Mouse (Mus musculus): ENCODE data around the gene Hoxa13. TPM values are rescaled to one million over a fixed set of nuclear protein-coding genes. Genes with fewer than 3 reads are reported as not detected.
A peak's percentile ranks its signal among the peaks of the same experiment; 100 is the strongest.

The Hoxa13 gene
- polyA plus RNA-seq, 1 experiment from 2014 or later = not detected

GRCm38 (mm10) chr6:52266666-52266985, 5.9 kb upstream of the Hoxa13 start:
- WGBS = 2% methylated on average over 9 of the region's 9 CpGs
- no peak overlapping the region for H3K4me3 ChIP-seq (ENCODE audit: low read depth, low read length)
- no peak for DNase-seq (ENCODE audit: low spot score)
- no peaks in the 10 kb centered on the region for H3K4me1 ChIP-seq (replicated peaks; ENCODE audit: control insufficient read depth, insufficient read depth, low read length)
- H3K36me3 ChIP-seq (ENCODE audit: control insufficient read depth, insufficient read depth, low read length) = no peaks in the 10 kb centered on the region
- no peak for ATAC-seq (ENCODE audit: low FRiP score)
- no peak overlapping the region for H3K9ac ChIP-seq (ENCODE audit: low read depth, low read length)
- peaks cover 97% of the 10 kb centered on the region for H3K27me3 ChIP-seq (ENCODE audit: control insufficient read depth, insufficient read depth, low read length)
- H3K4me2 ChIP-seq (replicated peaks; ENCODE audit: low read depth, low read length) = no peak overlapping the region
- H3K27ac ChIP-seq (ENCODE audit: low read depth, low read length) = no peak overlapping the region
- no peaks in the 10 kb centered on the region for H3K9me3 ChIP-seq (ENCODE audit: control insufficient read depth, low read length)

- WGBS = under 1% methylated on average over 19 of the region's 19 CpGs
- Histone ChIP-seq H3K4me3 (ENCODE audit: low read depth, low read length) (no peak overlapping the region), H3K4me2 (replicated peaks; ENCODE audit: low read depth, low read length) (no peak overlapping the region), H3K27ac (ENCODE audit: low read depth, low read length) (no peak overlapping the region), H3K9me3 (ENCODE audit: control insufficient read depth, low read length) (no peaks in the 10 kb centered on the region), H3K27me3 (ENCODE audit: control insufficient read depth, insufficient read depth, low read length) (peaks cover 96% of the 10 kb centered on the region), H3K4me1 (replicated peaks; ENCODE audit: control insufficient read depth, insufficient read depth, low read length) (no peaks in the 10 kb centered on the region; the same call in 1 of the 2 replicates), H3K9ac (ENCODE audit: low read depth, low read length) (no peak overlapping the region), H3K36me3 (ENCODE audit: control insufficient read depth, insufficient read depth, low read length) (no peaks in the 10 kb centered on the region)
- no peak for ATAC-seq (ENCODE audit: low FRiP score)
- DNase-seq (ENCODE audit: low spot score) = peak; percentile 67
Observed at GRCm38 (mm10) chr6:52265913-52266665, 5.4 kb upstream of the Hoxa13 start.

- Histone ChIP-seq H3K27ac (ENCODE audit: low read depth, low read length) (no peak overlapping the region), H3K27me3 (ENCODE audit: control insufficient read depth, insufficient read depth, low read length) (peaks cover 96% of the 10 kb centered on the region), H3K4me2 (replicated peaks; ENCODE audit: low read depth, low read length) (no peak overlapping the region), H3K4me3 (ENCODE audit: low read depth, low read length) (no peak overlapping the region), H3K36me3 (ENCODE audit: control insufficient read depth, insufficient read depth, low read length) (no peaks in the 10 kb centered on the region), H3K9me3 (ENCODE audit: control insufficient read depth, low read length) (no peaks in the 10 kb centered on the region), H3K4me1 (replicated peaks; ENCODE audit: control insufficient read depth, insufficient read depth, low read length) (peaks cover 6% of the 10 kb centered on the region; the same call in 1 of the 2 replicates), H3K9ac (ENCODE audit: low read depth, low read length) (no peak overlapping the region)
- peak; percentile 66 for DNase-seq (ENCODE audit: low spot score)
- WGBS = under 1% methylated on average over 18 of the region's 18 CpGs
- ATAC-seq (ENCODE audit: low FRiP score) = no peak
Observed at GRCm38 (mm10) chr6:52265306-52265912, 4.7 kb upstream of the Hoxa13 start.

GRCm38 (mm10) chr6:52264106-52264790, 3.6 kb upstream of the Hoxa13 start:
- no peak overlapping the region for H3K27ac ChIP-seq (ENCODE audit: low read depth, low read length)
- DNase-seq (ENCODE audit: low spot score) (peak; percentile 59), ATAC-seq (ENCODE audit: low FRiP score) (no peak)
- no peak overlapping the region for H3K4me2 ChIP-seq (replicated peaks; ENCODE audit: low read depth, low read length)
- H3K9ac ChIP-seq (ENCODE audit: low read depth, low read length) = no peak overlapping the region
- 4% methylated on average over 5 of the region's 5 CpGs for WGBS
- no peaks in the 10 kb centered on the region for H3K36me3 ChIP-seq (ENCODE audit: control insufficient read depth, insufficient read depth, low read length)
- H3K4me1 ChIP-seq (replicated peaks; ENCODE audit: control insufficient read depth, insufficient read depth, low read length) = peaks cover 8% of the 10 kb centered on the region; the same call in 1 of the 2 replicates
- H3K4me3 ChIP-seq (ENCODE audit: low read depth, low read length) = no peak overlapping the region
- peaks cover 93% of the 10 kb centered on the region for H3K27me3 ChIP-seq (ENCODE audit: control insufficient read depth, insufficient read depth, low read length)
- no peaks in the 10 kb centered on the region for H3K9me3 ChIP-seq (ENCODE audit: control insufficient read depth, low read length)

GRCm38 (mm10) chr6:52263321-52263585, 2.6 kb upstream of the Hoxa13 start:
- H3K27ac ChIP-seq (ENCODE audit: low read depth, low read length) = no peak overlapping the region
- H3K4me2 ChIP-seq (replicated peaks; ENCODE audit: low read depth, low read length) = no peak overlapping the region
- peaks cover 8% of the 10 kb centered on the region; the same call in 1 of the 2 replicates for H3K4me1 ChIP-seq (replicated peaks; ENCODE audit: control insufficient read depth, insufficient read depth, low read length)
- ATAC-seq (ENCODE audit: low FRiP score) = no peak
- no peak for DNase-seq (ENCODE audit: low spot score)
- under 1% methylated on average over 6 of the region's 6 CpGs for WGBS
- no peaks in the 10 kb centered on the region for H3K9me3 ChIP-seq (ENCODE audit: control insufficient read depth, low read length)
- H3K36me3 ChIP-seq (ENCODE audit: control insufficient read depth, insufficient read depth, low read length) = no peaks in the 10 kb centered on the region
- no peak overlapping the region for H3K9ac ChIP-seq (ENCODE audit: low read depth, low read length)
- peaks cover 93% of the 10 kb centered on the region for H3K27me3 ChIP-seq (ENCODE audit: control insufficient read depth, insufficient read depth, low read length)
- no peak overlapping the region for H3K4me3 ChIP-seq (ENCODE audit: low read depth, low read length)

- under 1% methylated on average over 24 of the region's 24 CpGs for WGBS
- ATAC-seq (ENCODE audit: low FRiP score) (no peak), DNase-seq (ENCODE audit: low spot score) (peak; percentile 63)
- H3K4me2 ChIP-seq (replicated peaks; ENCODE audit: low read depth, low read length) = no peak overlapping the region
- H3K9me3 ChIP-seq (ENCODE audit: control insufficient read depth, low read length) = no peaks in the 10 kb centered on the region
- H3K27ac ChIP-seq (ENCODE audit: low read depth, low read length) = no peak overlapping the region
- no peak overlapping the region for H3K4me3 ChIP-seq (ENCODE audit: low read depth, low read length)
- no peaks in the 10 kb centered on the region for H3K36me3 ChIP-seq (ENCODE audit: control insufficient read depth, insufficient read depth, low read length)
- peaks cover 91% of the 10 kb centered on the region for H3K27me3 ChIP-seq (ENCODE audit: control insufficient read depth, insufficient read depth, low read length)
- no peak overlapping the region for H3K9ac ChIP-seq (ENCODE audit: low read depth, low read length)
- H3K4me1 ChIP-seq (replicated peaks; ENCODE audit: control insufficient read depth, insufficient read depth, low read length) = peaks cover 8% of the 10 kb centered on the region; the same call in 1 of the 2 replicates
Observed at GRCm38 (mm10) chr6:52262463-52263320, 2.0 kb upstream of the Hoxa13 start.

GRCm38 (mm10) chr6:52261751-52262462, 1.2 kb upstream of the Hoxa13 start:
- H3K9ac ChIP-seq (ENCODE audit: low read depth, low read length) = no peak overlapping the region
- H3K4me3 ChIP-seq (ENCODE audit: low read depth, low read length) = no peak overlapping the region
- peaks cover 8% of the 10 kb centered on the region; the same call in 1 of the 2 replicates for H3K4me1 ChIP-seq (replicated peaks; ENCODE audit: control insufficient read depth, insufficient read depth, low read length)
- no peak for ATAC-seq (ENCODE audit: low FRiP score)
- no peaks in the 10 kb centered on the region for H3K9me3 ChIP-seq (ENCODE audit: control insufficient read depth, low read length)
- H3K27ac ChIP-seq (ENCODE audit: low read depth, low read length) = no peak overlapping the region
- H3K36me3 ChIP-seq (ENCODE audit: control insufficient read depth, insufficient read depth, low read length) = no peaks in the 10 kb centered on the region
- H3K27me3 ChIP-seq (ENCODE audit: control insufficient read depth, insufficient read depth, low read length) = peaks cover 93% of the 10 kb centered on the region
- 6% methylated on average over 9 of the region's 9 CpGs for WGBS
- peak; percentile 62 for DNase-seq (ENCODE audit: low spot score)
- no peak overlapping the region for H3K4me2 ChIP-seq (replicated peaks; ENCODE audit: low read depth, low read length)

- peaks cover 90% of the 10 kb centered on the region for H3K27me3 ChIP-seq (ENCODE audit: control insufficient read depth, insufficient read depth, low read length)
- DNase-seq (ENCODE audit: low spot score) = peak; percentile 69
- no peak overlapping the region for H3K9ac ChIP-seq (ENCODE audit: low read depth, low read length)
- H3K4me1 ChIP-seq (replicated peaks; ENCODE audit: control insufficient read depth, insufficient read depth, low read length) = peaks cover 8% of the 10 kb centered on the region; the same call in 1 of the 2 replicates
- no peak for ATAC-seq (ENCODE audit: low FRiP score)
- WGBS = 2% methylated on average over 36 of the region's 39 CpGs
- 0 out of 2 replicates have a peak overlapping the region, but pooled peaks have one; percentile 11 for H3K4me2 ChIP-seq (replicated peaks; ENCODE audit: low read depth, low read length)
- no peak overlapping the region for H3K27ac ChIP-seq (ENCODE audit: low read depth, low read length)
- H3K4me3 ChIP-seq (ENCODE audit: low read depth, low read length) = peak overlapping the region; percentile 12; the same call in 1 of the 2 replicates
- no peaks in the 10 kb centered on the region for H3K9me3 ChIP-seq (ENCODE audit: control insufficient read depth, low read length)
- no peaks in the 10 kb centered on the region for H3K36me3 ChIP-seq (ENCODE audit: control insufficient read depth, insufficient read depth, low read length)
Observed at GRCm38 (mm10) chr6:52259811-52260261, 844 bp downstream of the Hoxa13 start.

Measured in hindbrain, embryonic 11.5 days (tissue).